Mouse (Mus musculus): ENCODE data around the gene Lhx4.

The Lhx4 gene

GRCm38 (mm10) chr1:155742411-155743363, 8.8 kb downstream of the Lhx4 start:
- no peak for DNase-seq (ENCODE audit: low read depth in 2 of 2, low spot score in 2 of 2)

DNA sequence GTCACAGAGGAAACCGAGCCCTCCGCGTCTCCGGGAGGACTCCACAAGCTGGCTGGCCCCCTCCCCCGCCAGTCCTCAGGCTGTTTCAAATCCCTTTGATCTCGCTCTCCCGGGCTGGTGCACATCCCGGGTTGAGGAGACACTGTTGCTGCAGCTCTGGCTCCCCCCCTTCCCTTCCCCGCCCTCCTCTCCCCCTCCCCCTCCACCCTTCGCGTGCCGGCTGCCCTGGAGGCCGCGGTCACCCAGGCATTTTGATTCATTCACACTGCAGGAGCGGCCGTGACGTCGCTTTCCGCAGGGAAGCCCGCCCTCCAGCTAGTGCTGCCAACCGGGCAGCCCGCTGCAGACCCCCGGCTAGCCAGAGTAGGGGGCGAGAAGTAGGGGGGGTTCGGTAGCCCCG, 9.5 kb downstream of the Lhx4 start:
- no peak for DNase-seq (ENCODE audit: low read depth in 2 of 2, low spot score in 2 of 2)

- DNase-seq (ENCODE audit: low read depth in 2 of 2, low spot score in 2 of 2) = no peak
Observed at GRCm38 (mm10) chr1:155741378-155741945, 10.0 kb downstream of the Lhx4 start.

- DNase-seq (ENCODE audit: low read depth in 2 of 2, low spot score in 2 of 2) = no peak
Observed at GRCm38 (mm10) chr1:155740622-155741377, 10.7 kb downstream of the Lhx4 start.

DNA sequence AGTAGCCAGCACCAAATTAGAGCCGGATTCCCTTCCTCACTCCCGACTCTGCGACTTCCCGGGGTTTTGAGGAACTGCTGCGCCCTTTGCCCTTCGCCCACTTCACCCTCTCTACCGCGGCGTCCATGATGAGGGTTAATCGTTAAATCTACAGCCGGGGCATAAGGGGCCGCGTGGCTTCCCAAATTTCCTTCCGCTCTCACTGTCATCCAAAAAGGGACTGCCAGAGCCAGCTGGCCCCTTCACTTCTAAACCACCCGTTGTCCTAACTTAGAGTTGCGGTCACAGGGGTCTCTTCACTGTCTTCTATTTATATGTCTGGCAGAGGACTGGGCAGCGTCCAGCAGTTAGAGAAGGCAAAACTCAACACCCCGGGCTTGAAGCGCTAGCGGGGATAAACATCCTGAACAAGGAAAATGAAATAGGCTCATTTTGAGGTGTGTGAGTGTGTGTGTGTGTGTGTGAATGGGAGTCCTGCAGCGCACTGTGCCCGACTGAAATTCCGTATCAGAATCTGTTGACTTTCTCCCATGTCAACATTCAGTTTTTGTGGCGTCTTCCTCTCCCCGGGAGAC, 13.6 kb downstream of the Lhx4 start:
- DNase-seq (ENCODE audit: low read depth in 2 of 2, low spot score in 2 of 2) = no peak

GRCm38 (mm10) chr1:155737017-155737808, 14.3 kb downstream of the Lhx4 start:
- DNase-seq (ENCODE audit: low read depth in 2 of 2, low spot score in 2 of 2) = no peak

DNA sequence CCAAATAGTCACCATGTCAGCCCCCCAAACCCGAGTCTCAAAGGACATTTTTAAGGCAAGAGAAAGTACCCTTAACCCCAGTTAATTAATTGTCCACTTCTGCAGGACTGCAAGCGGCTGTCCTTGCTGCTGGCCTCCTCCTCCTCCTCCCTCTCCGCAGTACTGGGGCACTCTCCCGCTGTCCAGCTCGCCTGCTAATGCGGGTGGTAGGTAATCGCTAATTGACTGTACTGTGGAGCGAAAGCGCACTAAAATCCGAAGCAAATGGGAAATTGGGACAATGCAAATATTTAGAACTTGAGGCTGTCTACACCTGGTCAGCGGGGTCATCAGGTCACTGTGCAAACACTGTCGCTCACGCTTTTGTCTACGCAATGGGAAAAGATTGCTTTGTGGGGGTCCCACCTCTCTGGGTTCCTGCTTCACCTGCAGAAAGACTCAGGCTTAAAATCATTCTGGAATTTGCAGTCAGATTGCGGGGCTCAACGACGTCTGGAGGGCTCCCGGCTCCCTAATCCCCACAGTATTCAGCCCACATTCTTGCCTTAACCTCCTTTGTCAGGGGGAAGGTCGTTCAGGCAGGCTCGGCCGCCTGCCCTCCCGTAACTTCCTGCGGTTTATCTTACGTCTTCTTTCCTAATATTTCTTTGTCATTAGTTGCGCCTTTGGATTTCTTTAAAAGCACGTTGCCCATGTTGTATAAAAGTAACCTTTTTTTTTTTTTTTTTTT, 15.2 kb downstream of the Lhx4 start:
- no peak for DNase-seq (ENCODE audit: low read depth in 2 of 2, low spot score in 2 of 2)

GRCm38 (mm10) chr1:155731156-155731555, 20.3 kb downstream of the Lhx4 start:
- DNase-seq (ENCODE audit: low read depth in 2 of 2, low spot score in 2 of 2) = no peak

DNA sequence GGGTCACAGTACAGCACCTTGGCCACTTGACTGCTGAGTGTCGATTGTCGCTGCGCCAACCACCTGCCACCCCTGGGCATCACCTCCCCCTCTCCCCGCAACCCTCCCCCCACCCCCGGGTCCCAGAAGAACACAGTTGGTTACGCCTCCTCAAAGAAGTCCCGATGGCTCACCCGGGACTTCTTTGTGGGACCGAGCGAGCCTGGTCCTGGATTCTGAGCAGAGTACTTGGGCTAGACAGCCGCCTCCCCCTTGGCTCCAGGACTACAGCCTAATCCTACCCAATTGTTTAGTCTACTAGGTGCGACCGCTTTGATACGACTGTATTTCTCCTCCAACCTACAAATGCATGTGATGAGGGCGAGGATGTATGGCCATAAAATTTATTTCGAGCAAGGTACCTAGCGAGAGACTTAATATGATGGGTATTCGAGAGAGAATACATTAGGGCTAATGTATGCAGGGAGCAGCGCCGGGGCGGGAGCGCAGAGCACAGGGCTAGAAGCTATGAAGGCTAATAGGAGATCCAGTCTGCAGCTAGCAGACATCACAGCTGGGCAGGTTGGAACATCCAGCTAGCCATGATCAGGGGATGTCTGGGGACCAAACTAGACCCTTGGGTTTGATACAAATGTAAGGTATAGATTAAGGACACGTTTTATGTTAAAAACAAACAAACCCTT, 22.2 kb downstream of the Lhx4 start:
- DNase-seq (ENCODE audit: low read depth in 2 of 2, low spot score in 2 of 2) = no peak

DNA sequence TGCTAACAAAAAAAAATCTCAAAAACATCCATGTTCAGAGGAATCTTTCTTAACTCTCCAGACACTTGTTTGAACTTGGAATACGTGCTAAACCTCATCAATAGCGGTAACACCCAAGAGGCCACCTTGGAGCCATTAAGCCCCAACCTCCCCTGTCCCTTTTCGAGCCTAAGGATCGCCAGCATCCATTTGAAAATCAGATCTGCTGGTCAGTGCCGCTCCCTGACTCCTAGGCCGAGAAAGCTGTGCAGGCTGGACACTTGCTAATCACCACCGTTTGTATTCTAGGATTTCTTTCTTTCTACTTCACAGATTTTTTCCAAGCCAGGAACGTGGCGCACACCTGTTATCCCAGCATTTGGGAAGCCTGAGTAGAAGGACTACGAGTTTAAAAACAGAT, 23.7 kb downstream of the Lhx4 start:
- no peak for DNase-seq (ENCODE audit: low read depth in 2 of 2, low spot score in 2 of 2)

- DNase-seq (ENCODE audit: low read depth in 2 of 2, low spot score in 2 of 2) = no peak
Observed at GRCm38 (mm10) chr1:155725876-155726275, 25.6 kb downstream of the Lhx4 start.

DNA sequence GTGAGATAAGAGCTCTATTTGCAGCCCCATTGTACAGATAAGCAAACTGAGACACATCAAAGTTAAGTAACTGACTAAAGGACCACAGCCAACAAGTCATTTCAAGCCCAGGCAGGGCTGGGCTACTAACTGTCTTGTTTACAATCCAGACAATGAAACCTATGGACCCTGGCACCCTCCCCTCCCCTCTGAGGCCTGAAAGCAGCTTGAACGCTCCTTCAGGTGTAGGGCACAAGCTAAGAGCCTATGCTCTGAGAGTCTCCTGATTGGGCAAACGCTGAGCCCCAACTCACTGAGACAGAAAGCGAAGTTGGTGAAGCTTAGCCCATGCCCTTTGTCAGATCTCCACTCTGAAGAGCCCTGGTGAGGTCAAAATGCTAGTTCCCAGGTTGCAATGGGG, 27.2 kb downstream of the Lhx4 start:
- no peak for DNase-seq (ENCODE audit: low read depth in 2 of 2, low spot score in 2 of 2)

DNA sequence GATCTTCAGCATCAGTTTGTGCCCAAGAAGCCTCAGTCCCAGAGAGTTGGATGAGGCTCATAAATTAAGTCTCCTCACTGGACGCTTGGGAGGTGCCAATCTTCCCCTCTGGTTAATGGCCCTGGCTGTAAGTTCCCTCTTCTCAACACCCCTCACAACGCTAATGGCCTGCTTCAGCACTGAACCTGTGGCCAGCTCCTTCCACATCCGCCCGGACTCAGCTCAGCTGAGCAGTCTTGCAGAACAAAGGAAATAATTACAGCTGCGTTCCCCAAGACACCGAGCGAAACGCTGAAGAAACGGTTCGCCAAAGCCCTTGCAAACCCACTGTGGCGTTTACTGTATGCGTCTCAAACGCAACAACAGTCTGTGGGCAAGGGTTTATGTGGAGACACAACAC, 29.3 kb downstream of the Lhx4 start:
- DNase-seq (ENCODE audit: low read depth in 2 of 2, low spot score in 2 of 2) = no peak

DNA sequence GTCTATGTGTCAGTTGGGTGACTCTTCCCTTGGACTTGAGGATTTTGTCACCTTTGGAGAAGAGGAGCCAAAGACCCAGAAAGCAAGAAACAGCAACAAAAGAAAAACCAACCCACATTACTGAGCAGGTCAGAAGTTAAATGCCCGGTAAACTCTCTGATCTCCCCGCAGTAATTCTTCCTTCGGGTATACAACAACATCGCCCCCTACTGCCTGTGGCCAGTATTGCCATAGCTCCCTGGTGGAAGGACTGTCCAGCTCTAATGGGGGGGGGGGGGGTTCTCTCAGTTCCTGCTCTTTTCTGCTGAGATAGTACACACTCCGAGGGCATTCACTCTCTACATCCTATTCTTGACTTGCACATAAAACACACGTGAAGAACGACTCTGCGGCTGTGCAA, 30.0 kb downstream of the Lhx4 start:
- no peak for DNase-seq (ENCODE audit: low read depth in 2 of 2, low spot score in 2 of 2)

GRCm38 (mm10) chr1:155720006-155720405, 31.5 kb downstream of the Lhx4 start:
- DNase-seq (ENCODE audit: low read depth in 2 of 2, low spot score in 2 of 2) = no peak

GRCm38 (mm10) chr1:155718851-155719250, 32.6 kb downstream of the Lhx4 start:
- no peak for DNase-seq (ENCODE audit: low read depth in 2 of 2, low spot score in 2 of 2)

- no peak for DNase-seq (ENCODE audit: low read depth in 2 of 2, low spot score in 2 of 2)
Observed at GRCm38 (mm10) chr1:155717301-155717700, 34.2 kb downstream of the Lhx4 start.

GRCm38 (mm10) chr1:155715366-155715765, 36.1 kb downstream of the Lhx4 start:
- DNase-seq (ENCODE audit: low read depth in 2 of 2, low spot score in 2 of 2) = no peak

GRCm38 (mm10) chr1:155713306-155713705, 38.2 kb downstream of the Lhx4 start:
- no peak for DNase-seq (ENCODE audit: low read depth in 2 of 2, low spot score in 2 of 2)

GRCm38 (mm10) chr1:155704182-155704581, 47.3 kb downstream of the Lhx4 start:
- no peak for DNase-seq (ENCODE audit: low read depth in 2 of 2, low spot score in 2 of 2)

All from CD8-positive naive resting alpha-beta T cell, adult 2 months (primary cell).